Mouse (Mus musculus): Measurements from ENCODE around the gene Efemp2. TPM values are rescaled to one million over a fixed set of nuclear protein-coding genes. Genes with fewer than 3 reads are reported as not detected.

The Efemp2 gene
- polyA plus RNA-seq (2015; fragmentation: Nextera tagmentation; extraction: Ambion mirVana) = 16.0 and 17.5 TPM in 2 replicates

GRCm38 (mm10) chr19:5473720-5474119, at the start of gene Efemp2:
Gene Efemp2, plus strand, starts transcription at chr19:5473954.
- 0 out of 2 replicates have a peak within 1 kb of the TSS, but pooled peaks have one; percentile 24 for H3K27ac ChIP-seq (replicated peaks)
- peaks cover 61% of the 10 kb centered on the region for H3K27me3 ChIP-seq
- WGBS (ENCODE audit: insufficient replicate concordance) = 6% methylated on average over 22 of the region's 22 CpGs
- H3K4me3 ChIP-seq (replicated peaks) = peak within 1 kb of the TSS; percentile 53
- no peaks in the 10 kb centered on the region for H3K36me3 ChIP-seq (replicated peaks)
- H3K4me1 ChIP-seq (replicated peaks) = peaks cover 23% of the 10 kb centered on the region
- peak within 1 kb of the TSS; percentile 79 for H3K4me2 ChIP-seq
- H3K9ac ChIP-seq = peak within 1 kb of the TSS; percentile 37; the same call in 1 of the 2 replicates
- ATAC-seq (ENCODE audit: insufficient read depth) = peak; percentile 64; the same call in 1 of the 2 replicates
- H3K9me3 ChIP-seq (replicated peaks) = no peaks in the 10 kb centered on the region

GRCm38 (mm10) chr19:5424092-5424781, 49.5 kb upstream of the Efemp2 start:
- peak overlapping the region; percentile 92 for H3K27ac ChIP-seq (replicated peaks)
- H3K4me1 ChIP-seq (replicated peaks) = peaks cover 35% of the 10 kb centered on the region
- peak; percentile 46 for ATAC-seq (ENCODE audit: insufficient read depth)
- H3K4me3 ChIP-seq (replicated peaks) = peak overlapping the region; percentile 91
- peak overlapping the region; percentile 85 for H3K9ac ChIP-seq
- peak overlapping the region; percentile 98 for H3K4me2 ChIP-seq
- WGBS (ENCODE audit: insufficient replicate concordance) = under 1% methylated on average over 37 of the region's 48 CpGs
- H3K36me3 ChIP-seq (replicated peaks) = peaks cover 41% of the 10 kb centered on the region
- no peaks in the 10 kb centered on the region for H3K9me3 ChIP-seq (replicated peaks)
- no peaks in the 10 kb centered on the region for H3K27me3 ChIP-seq

GRCm38 (mm10) chr19:5424782-5425741, 48.7 kb upstream of the Efemp2 start, which contains the start of the genes Drap1 and AI837181:
Gene Drap1, minus strand, starts transcription at chr19:5424979.
Gene AI837181, plus strand, starts transcription at chr19:5425144.
- H3K27ac ChIP-seq (replicated peaks) = peak within 1 kb of the TSS; percentile 92
- no peaks in the 10 kb centered on the region for H3K9me3 ChIP-seq (replicated peaks)
- under 1% methylated on average over 83 of the region's 87 CpGs for WGBS (ENCODE audit: insufficient replicate concordance)
- H3K36me3 ChIP-seq (replicated peaks) = peaks cover 41% of the 10 kb centered on the region
- peak within 1 kb of the TSS; percentile 98 for H3K4me2 ChIP-seq
- H3K9ac ChIP-seq = peak within 1 kb of the TSS; percentile 94
- H3K27me3 ChIP-seq = no peaks in the 10 kb centered on the region
- H3K4me1 ChIP-seq (replicated peaks) = peaks cover 35% of the 10 kb centered on the region
- peak within 1 kb of the TSS; percentile 91 for H3K4me3 ChIP-seq (replicated peaks)
- peak; percentile 85 for ATAC-seq (ENCODE audit: insufficient read depth)

- Histone ChIP-seq H3K4me2 (peak overlapping the region; percentile 98), H3K27ac (replicated peaks) (peak overlapping the region; percentile 85), H3K9me3 (replicated peaks) (no peaks in the 10 kb centered on the region), H3K4me1 (replicated peaks) (peaks cover 35% of the 10 kb centered on the region), H3K36me3 (replicated peaks) (peaks cover 31% of the 10 kb centered on the region), H3K27me3 (no peaks in the 10 kb centered on the region), H3K4me3 (replicated peaks) (peak overlapping the region; percentile 91), H3K9ac (peak overlapping the region; percentile 94)
- ATAC-seq (ENCODE audit: insufficient read depth) = no peak
- 78% methylated on average over 18 of the region's 18 CpGs for WGBS (ENCODE audit: insufficient replicate concordance)
Measured at GRCm38 (mm10) chr19:5425906-5426565, 47.7 kb upstream of the Efemp2 start.

- peaks cover 30% of the 10 kb centered on the region for H3K36me3 ChIP-seq (replicated peaks)
- H3K9ac ChIP-seq = no peak overlapping the region; the same call in 1 of the 2 replicates
- peak overlapping the region; percentile 91; the same call in 1 of the 2 replicates for H3K4me3 ChIP-seq (replicated peaks)
- no peaks in the 10 kb centered on the region for H3K9me3 ChIP-seq (replicated peaks)
- ATAC-seq (ENCODE audit: insufficient read depth) = no peak
- peak overlapping the region; percentile 98; the same call in 1 of the 2 replicates for H3K4me2 ChIP-seq
- WGBS (ENCODE audit: insufficient replicate concordance) = 77% methylated on average over 13 of the region's 13 CpGs
- peaks cover 35% of the 10 kb centered on the region for H3K4me1 ChIP-seq (replicated peaks)
- H3K27ac ChIP-seq (replicated peaks) = no peak overlapping the region
- H3K27me3 ChIP-seq = no peaks in the 10 kb centered on the region
Measured at GRCm38 (mm10) chr19:5426640-5427290, 47.0 kb upstream of the Efemp2 start.

- no peak overlapping the region for H3K4me3 ChIP-seq (replicated peaks)
- WGBS (ENCODE audit: insufficient replicate concordance) = 66% methylated on average over 2 of the region's 2 CpGs
Measured at GRCm38 (mm10) chr19:5428083-5428482, 45.7 kb upstream of the Efemp2 start.

GRCm38 (mm10) chr19:5429219-5429618, 44.5 kb upstream of the Efemp2 start:
- ATAC-seq (ENCODE audit: insufficient read depth) = no peak

More at GRCm38 (mm10) chr19:5428083-5428482, 45.7 kb upstream of the Efemp2 start:
- H3K36me3 ChIP-seq (replicated peaks) = peaks cover 18% of the 10 kb centered on the region
- H3K4me1 ChIP-seq (replicated peaks) = peaks cover 37% of the 10 kb centered on the region
- no peaks in the 10 kb centered on the region for H3K9me3 ChIP-seq (replicated peaks)
- no peaks in the 10 kb centered on the region for H3K27me3 ChIP-seq
- H3K4me2 ChIP-seq = no peak overlapping the region
- H3K9ac ChIP-seq = no peak overlapping the region
- no peak for ATAC-seq (ENCODE audit: insufficient read depth)
- no peak overlapping the region for H3K27ac ChIP-seq (replicated peaks)

GRCm38 (mm10) chr19:5429806-5430205, 43.9 kb upstream of the Efemp2 start:
- Histone ChIP-seq H3K9me3 (replicated peaks) (no peaks in the 10 kb centered on the region), H3K36me3 (replicated peaks) (peaks cover 15% of the 10 kb centered on the region), H3K4me1 (replicated peaks) (peaks cover 32% of the 10 kb centered on the region), H3K4me2 (no peak overlapping the region), H3K9ac (no peak overlapping the region), H3K27me3 (peaks cover 7% of the 10 kb centered on the region), H3K4me3 (replicated peaks) (no peak overlapping the region), H3K27ac (replicated peaks) (no peak overlapping the region)
- no peak for ATAC-seq (ENCODE audit: insufficient read depth)
- 57% methylated on average over 8 of the region's 8 CpGs for WGBS (ENCODE audit: insufficient replicate concordance)

More at GRCm38 (mm10) chr19:5429219-5429618, 44.5 kb upstream of the Efemp2 start:
- Histone ChIP-seq H3K9ac (no peak overlapping the region), H3K4me1 (replicated peaks) (peaks cover 36% of the 10 kb centered on the region), H3K9me3 (replicated peaks) (no peaks in the 10 kb centered on the region), H3K27ac (replicated peaks) (no peak overlapping the region), H3K4me3 (replicated peaks) (no peak overlapping the region), H3K36me3 (replicated peaks) (peaks cover 15% of the 10 kb centered on the region), H3K4me2 (no peak overlapping the region), H3K27me3 (peaks cover 2% of the 10 kb centered on the region; the same call in 1 of the 2 replicates)
- 63% methylated on average over 4 of the region's 4 CpGs for WGBS (ENCODE audit: insufficient replicate concordance)

- Histone ChIP-seq H3K4me3 (replicated peaks) (no peak overlapping the region), H3K9me3 (replicated peaks) (no peaks in the 10 kb centered on the region), H3K36me3 (replicated peaks) (peaks cover 15% of the 10 kb centered on the region), H3K9ac (no peak overlapping the region), H3K4me1 (replicated peaks) (peaks cover 32% of the 10 kb centered on the region), H3K27me3 (peaks cover 11% of the 10 kb centered on the region), H3K27ac (replicated peaks) (no peak overlapping the region), H3K4me2 (no peak overlapping the region)
- ATAC-seq (ENCODE audit: insufficient read depth) = no peak
- 64% methylated on average over 1 of the region's 1 CpGs for WGBS (ENCODE audit: insufficient replicate concordance)
Measured at GRCm38 (mm10) chr19:5430408-5430807, 43.3 kb upstream of the Efemp2 start.

- peaks cover 14% of the 10 kb centered on the region for H3K27me3 ChIP-seq
- H3K27ac ChIP-seq (replicated peaks) = no peak overlapping the region
- peaks cover 17% of the 10 kb centered on the region for H3K4me1 ChIP-seq (replicated peaks)
- ATAC-seq (ENCODE audit: insufficient read depth) = no peak
- no peak overlapping the region for H3K9ac ChIP-seq
- no peak overlapping the region for H3K4me3 ChIP-seq (replicated peaks)
- H3K4me2 ChIP-seq = no peak overlapping the region
- 56% methylated on average over 4 of the region's 4 CpGs for WGBS (ENCODE audit: insufficient replicate concordance)
- H3K9me3 ChIP-seq (replicated peaks) = no peaks in the 10 kb centered on the region
- peaks cover 4% of the 10 kb centered on the region; the same call in 1 of the 2 replicates for H3K36me3 ChIP-seq (replicated peaks)
Measured at GRCm38 (mm10) chr19:5431911-5432464, 41.8 kb upstream of the Efemp2 start.
